Mouse (Mus musculus): Measurements from ENCODE around the gene Gnat3. TPM values are rescaled to one million over a fixed set of nuclear protein-coding genes. Genes with fewer than 3 reads are reported as not detected.
A peak's percentile ranks its signal among the peaks of the same experiment; 100 is the strongest.

The Gnat3 gene
- polyA plus RNA-seq, 1 experiment: 0.75 TPM

GRCm38 (mm10) chr5:17986611-17987010 is 24.3 kb downstream of the Gnat3 start:
- peaks cover 4% of the 10 kb centered on the region for H3K4me1 ChIP-seq (ENCODE audit: control insufficient read depth, insufficient read depth, insufficient read length, low read length)
- no peak overlapping the region for H3K27ac ChIP-seq (replicated peaks; ENCODE audit: low read depth, low read length)
- no peak overlapping the region for H3K4me3 ChIP-seq (ENCODE audit: insufficient read depth, low read depth, low read length)

DNA sequence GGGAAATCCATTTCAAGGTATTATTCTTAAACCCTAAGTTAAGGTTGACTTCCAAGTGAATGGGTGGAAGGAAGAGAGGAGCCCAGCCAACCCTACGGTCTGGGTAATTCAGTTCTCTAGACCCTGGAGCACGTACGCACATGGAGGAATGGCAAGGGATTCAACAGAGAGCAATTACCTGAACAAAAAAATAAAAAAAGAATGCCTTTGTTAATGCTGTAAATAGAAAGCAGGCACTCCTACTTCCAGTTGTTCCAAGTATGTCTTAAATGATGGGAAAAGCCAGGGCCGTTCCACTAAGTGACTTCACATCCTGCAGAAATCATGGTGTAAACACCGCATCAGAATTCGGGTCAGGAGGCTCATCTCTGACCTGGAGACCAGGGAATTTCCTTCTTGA is 28.3 kb downstream of the Gnat3 start:
- H3K4me3 ChIP-seq (ENCODE audit: insufficient read depth, low read depth, low read length): no peak overlapping the region
- H3K4me1 ChIP-seq (ENCODE audit: control insufficient read depth, insufficient read depth, insufficient read length, low read length): peaks cover 7% of the 10 kb centered on the region
- peak overlapping the region; percentile 76; the same call in 1 of the 2 replicates for H3K27ac ChIP-seq (replicated peaks; ENCODE audit: low read depth, low read length)

DNA sequence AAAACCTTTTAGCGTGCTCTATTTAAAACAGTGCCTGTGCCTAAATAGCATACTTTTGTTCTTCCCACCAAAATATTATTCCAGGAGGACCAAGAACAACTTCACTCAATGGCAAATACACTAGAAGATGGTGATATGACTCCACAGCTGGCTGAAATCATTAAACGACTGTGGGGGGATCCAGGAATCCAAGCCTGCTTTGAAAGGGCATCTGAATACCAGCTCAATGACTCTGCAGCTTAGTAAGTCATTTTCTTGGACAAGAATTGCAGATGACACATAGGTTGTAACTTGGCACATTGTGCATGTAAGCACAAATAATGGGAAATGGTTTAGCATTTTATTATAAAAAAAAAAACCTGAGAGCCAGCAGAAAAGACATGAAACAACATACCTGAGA is 37.2 kb downstream of the Gnat3 start:
- H3K4me3 ChIP-seq (ENCODE audit: insufficient read depth, low read depth, low read length): no peak overlapping the region
- peak overlapping the region; percentile 72 for H3K27ac ChIP-seq (replicated peaks; ENCODE audit: low read depth, low read length)
- H3K4me1 ChIP-seq (ENCODE audit: control insufficient read depth, insufficient read depth, insufficient read length, low read length): peaks cover 2% of the 10 kb centered on the region; the same call in 1 of the 2 replicates

- Histone ChIP-seq H3K27ac (replicated peaks; ENCODE audit: low read depth, low read length) (peak overlapping the region; percentile 67), H3K4me3 (ENCODE audit: insufficient read depth, low read depth, low read length) (no peak overlapping the region), H3K4me1 (ENCODE audit: control insufficient read depth, insufficient read depth, insufficient read length, low read length) (peaks cover 4% of the 10 kb centered on the region)
These were observed 37.8 kb downstream of the Gnat3 start for GRCm38 (mm10) chr5:18000185-18000584.

GRCm38 (mm10) chr5:18001646-18002045 is 39.3 kb downstream of the Gnat3 start:
- H3K4me1 ChIP-seq (ENCODE audit: control insufficient read depth, insufficient read depth, insufficient read length, low read length): peaks cover 12% of the 10 kb centered on the region
- no peak overlapping the region for H3K4me3 ChIP-seq (ENCODE audit: insufficient read depth, low read depth, low read length)
- H3K27ac ChIP-seq (replicated peaks; ENCODE audit: low read depth, low read length): no peak overlapping the region; the same call in 1 of the 2 replicates

DNA sequence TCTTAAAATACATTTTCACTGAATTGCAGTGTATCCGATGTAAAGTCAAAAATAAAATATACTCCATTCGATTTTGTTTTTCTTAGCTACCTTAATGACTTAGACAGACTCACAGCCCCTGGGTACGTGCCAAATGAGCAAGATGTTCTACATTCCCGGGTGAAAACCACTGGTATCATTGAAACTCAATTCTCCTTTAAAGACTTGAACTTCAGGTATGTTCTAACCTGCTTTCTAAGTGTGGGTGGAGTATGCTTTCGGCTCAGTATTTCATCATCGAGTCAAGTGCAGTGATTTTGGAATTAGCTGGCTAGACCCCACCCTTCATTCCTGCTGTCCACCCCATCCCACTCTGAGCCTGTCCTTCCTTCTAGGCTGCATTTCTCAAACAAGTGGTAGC is 41.3 kb downstream of the Gnat3 start:
- peaks cover 12% of the 10 kb centered on the region for H3K4me1 ChIP-seq (ENCODE audit: control insufficient read depth, insufficient read depth, insufficient read length, low read length)
- peak overlapping the region; percentile 96 for H3K27ac ChIP-seq (replicated peaks; ENCODE audit: low read depth, low read length)
- H3K4me3 ChIP-seq (ENCODE audit: insufficient read depth, low read depth, low read length): 0 out of 2 replicates have a peak overlapping the region, but pooled peaks have one; percentile 17

- Histone ChIP-seq H3K4me3 (ENCODE audit: insufficient read depth, low read depth, low read length) (no peak overlapping the region), H3K4me1 (ENCODE audit: control insufficient read depth, insufficient read depth, insufficient read length, low read length) (peaks cover 12% of the 10 kb centered on the region), H3K27ac (replicated peaks; ENCODE audit: low read depth, low read length) (peak overlapping the region; percentile 91)
These were observed 42.7 kb downstream of the Gnat3 start for GRCm38 (mm10) chr5:18004824-18005611.

DNA sequence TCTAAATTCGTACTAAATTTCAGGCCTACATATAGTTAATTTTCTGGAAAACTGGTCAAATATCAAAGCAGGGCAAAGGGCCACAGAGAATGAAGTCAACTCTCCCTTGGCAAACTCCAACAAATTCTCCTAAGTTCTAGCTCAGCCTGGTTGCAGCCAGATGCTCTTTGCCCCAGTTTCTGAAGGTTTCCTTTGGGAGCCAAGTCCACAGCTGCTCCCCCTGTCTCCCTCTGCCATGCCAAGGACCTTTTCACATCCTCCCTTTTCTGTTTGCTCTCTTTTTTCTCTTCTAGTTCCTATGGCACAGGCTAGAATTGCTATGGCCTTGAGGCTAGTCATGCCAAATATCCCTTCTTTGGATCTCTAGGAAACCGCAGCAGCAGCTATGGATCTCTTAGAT is 43.8 kb downstream of the Gnat3 start:
- Histone ChIP-seq H3K4me1 (ENCODE audit: control insufficient read depth, insufficient read depth, insufficient read length, low read length) (peaks cover 12% of the 10 kb centered on the region), H3K27ac (replicated peaks; ENCODE audit: low read depth, low read length) (peak overlapping the region; percentile 95), H3K4me3 (ENCODE audit: insufficient read depth, low read depth, low read length) (no peak overlapping the region)

DNA sequence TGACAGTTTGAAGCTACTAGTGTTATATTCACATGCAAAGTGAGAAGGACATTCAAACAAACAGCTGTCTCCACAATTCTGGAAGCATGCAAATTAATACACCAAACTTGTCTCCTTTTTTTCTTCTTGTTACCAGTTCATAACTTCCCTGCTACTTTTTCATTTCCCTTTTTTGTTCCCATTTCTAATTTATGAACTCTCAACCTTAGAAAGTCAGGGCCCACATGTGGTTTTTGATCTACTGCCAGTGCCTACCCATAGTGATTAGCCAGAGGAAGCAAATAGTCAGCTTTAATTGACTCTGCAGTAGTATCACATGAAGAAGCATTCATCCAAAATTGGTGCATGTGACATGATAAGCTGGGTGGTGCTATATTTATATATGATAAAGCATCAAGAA is 44.7 kb downstream of the Gnat3 start:
- no peak overlapping the region for H3K4me3 ChIP-seq (ENCODE audit: insufficient read depth, low read depth, low read length)
- peak overlapping the region; percentile 95; the same call in 1 of the 2 replicates for H3K27ac ChIP-seq (replicated peaks; ENCODE audit: low read depth, low read length)
- H3K4me1 ChIP-seq (ENCODE audit: control insufficient read depth, insufficient read depth, insufficient read length, low read length): peaks cover 9% of the 10 kb centered on the region

- H3K4me1 ChIP-seq (ENCODE audit: control insufficient read depth, insufficient read depth, insufficient read length, low read length): peaks cover 6% of the 10 kb centered on the region; the same call in 1 of the 2 replicates
- H3K4me3 ChIP-seq (ENCODE audit: insufficient read depth, low read depth, low read length): no peak overlapping the region
- H3K27ac ChIP-seq (replicated peaks; ENCODE audit: low read depth, low read length): no peak overlapping the region; the same call in 1 of the 2 replicates
These were observed 48.0 kb downstream of the Gnat3 start for GRCm38 (mm10) chr5:18010301-18010700.

DNA sequence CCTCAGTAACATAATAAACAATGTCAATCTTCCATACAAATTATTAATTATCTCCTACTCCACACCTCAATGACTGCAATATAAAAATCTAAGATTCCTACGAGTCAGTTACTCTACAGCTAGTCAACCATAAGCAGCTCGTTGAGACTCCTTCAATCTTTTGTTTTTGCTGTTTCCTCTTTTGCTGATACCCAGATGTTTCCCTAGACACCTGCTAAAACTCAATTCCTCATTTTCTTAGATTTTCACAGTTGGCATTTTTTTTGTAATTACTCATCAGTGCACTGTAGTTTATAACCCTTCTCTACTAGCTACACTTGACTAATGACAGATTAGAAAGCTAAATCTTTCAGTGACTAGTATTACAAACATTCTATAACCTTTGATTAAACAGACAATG is 50.8 kb downstream of the Gnat3 start:
- no peak overlapping the region for H3K4me3 ChIP-seq (ENCODE audit: insufficient read depth, low read depth, low read length)
- H3K27ac ChIP-seq (replicated peaks; ENCODE audit: low read depth, low read length): no peak overlapping the region
- no peaks in the 10 kb centered on the region for H3K4me1 ChIP-seq (ENCODE audit: control insufficient read depth, insufficient read depth, insufficient read length, low read length)

DNA sequence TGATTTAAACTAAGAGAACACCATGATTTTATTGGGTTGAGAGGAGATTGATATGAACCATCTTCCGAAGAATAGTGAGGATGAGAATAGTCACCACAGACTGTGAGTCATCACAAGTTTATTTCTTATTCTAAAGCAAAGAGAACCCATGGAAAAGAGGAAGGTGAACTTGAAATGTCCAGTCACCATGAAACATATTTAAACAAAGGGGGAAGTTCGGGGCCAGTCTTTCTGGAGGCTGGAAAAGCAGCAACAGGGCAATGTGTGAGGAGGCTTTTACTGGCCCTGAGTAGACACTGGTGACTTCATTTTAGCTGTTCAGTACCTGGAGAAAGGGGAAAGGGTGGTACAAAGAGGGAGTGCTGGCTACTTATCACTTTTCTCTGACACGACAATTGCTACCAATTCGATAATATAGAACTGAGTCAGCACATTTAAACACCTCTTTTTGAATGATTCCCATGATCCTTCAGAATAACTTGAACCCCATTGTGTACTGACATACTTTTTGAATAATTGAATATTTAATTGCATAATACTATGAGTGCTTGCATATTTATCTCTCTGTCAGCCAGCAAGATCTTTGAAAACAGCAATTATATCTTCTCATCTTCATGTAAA is 52.0 kb downstream of the Gnat3 start:
- Histone ChIP-seq H3K27ac (replicated peaks; ENCODE audit: low read depth, low read length) (no peak overlapping the region), H3K4me3 (ENCODE audit: insufficient read depth, low read depth, low read length) (no peak overlapping the region), H3K4me1 (ENCODE audit: control insufficient read depth, insufficient read depth, insufficient read length, low read length) (no peaks in the 10 kb centered on the region)

DNA sequence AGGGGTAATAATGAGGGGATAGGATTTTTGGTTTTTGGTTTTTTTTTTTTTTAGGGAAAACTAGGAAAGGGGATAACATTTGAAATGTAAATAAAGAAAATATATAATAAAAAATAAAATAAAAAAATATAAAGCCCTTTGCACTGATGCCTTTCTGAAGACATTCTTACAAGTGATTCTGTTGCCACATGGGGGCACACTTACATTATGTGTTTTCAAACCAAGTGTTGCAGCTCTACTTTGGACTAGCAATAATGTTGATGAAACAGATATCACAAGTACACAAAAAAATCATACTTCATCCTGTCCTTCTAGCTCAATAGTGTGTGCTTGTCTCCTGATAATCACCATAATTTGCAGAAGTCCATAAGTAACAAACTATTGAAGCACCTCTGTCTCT is 61.0 kb downstream of the Gnat3 start:
- no peak overlapping the region for H3K27ac ChIP-seq (replicated peaks; ENCODE audit: low read depth, low read length)
- no peak overlapping the region for H3K4me3 ChIP-seq (ENCODE audit: insufficient read depth, low read depth, low read length)
- H3K4me1 ChIP-seq (ENCODE audit: control insufficient read depth, insufficient read depth, insufficient read length, low read length): no peaks in the 10 kb centered on the region

DNA sequence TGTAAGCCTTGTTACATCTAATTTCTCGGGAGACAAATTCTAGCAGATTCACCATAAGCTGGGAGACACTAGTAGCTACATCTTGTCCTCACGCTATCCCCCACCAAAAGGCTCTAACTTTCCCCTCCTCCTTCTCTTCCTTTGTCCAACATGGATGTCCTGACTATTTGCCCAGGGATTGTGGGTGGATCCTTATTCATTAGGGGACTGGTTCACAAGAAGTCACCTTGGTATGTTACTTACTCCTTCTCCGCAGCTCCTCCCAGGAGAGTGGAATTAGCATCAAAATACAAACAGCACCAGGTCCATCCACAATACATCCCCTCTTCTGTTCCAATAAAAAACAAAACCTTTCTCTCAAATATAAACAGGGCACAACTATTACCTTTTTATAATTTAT is 65.2 kb downstream of the Gnat3 start:
- no peak overlapping the region for H3K4me3 ChIP-seq (ENCODE audit: insufficient read depth, low read depth, low read length)
- H3K4me1 ChIP-seq (ENCODE audit: control insufficient read depth, insufficient read depth, insufficient read length, low read length): no peaks in the 10 kb centered on the region
- H3K27ac ChIP-seq (replicated peaks; ENCODE audit: low read depth, low read length): no peak overlapping the region

- peaks cover 4% of the 10 kb centered on the region; the same call in 1 of the 2 replicates for H3K4me1 ChIP-seq (ENCODE audit: control insufficient read depth, insufficient read depth, insufficient read length, low read length)
- no peak overlapping the region for H3K4me3 ChIP-seq (ENCODE audit: insufficient read depth, low read depth, low read length)
- H3K27ac ChIP-seq (replicated peaks; ENCODE audit: low read depth, low read length): peak overlapping the region; percentile 88
These were observed 73.7 kb downstream of the Gnat3 start for GRCm38 (mm10) chr5:18035848-18036638.
